Mouse (Mus musculus): Measurements from ENCODE around the gene Rnase13. TPM values are rescaled to one million over a fixed set of nuclear protein-coding genes. Genes with fewer than 3 reads are reported as not detected.

The Rnase13 gene
- polyA plus RNA-seq, 1 experiment from 2014 or later: not detected

Other genes with a start within 250 kb of the Rnase13 start
- not detected in 2 replicates for gene Gm17079, start 227.3 kb downstream of the Rnase13 start, polyA plus RNA-seq (2014; fragmentation: Nextera tagmentation; extraction: Ambion mirVana)
- not detected in 2 replicates for gene Gm5800, start 205.6 kb downstream of the Rnase13 start, polyA plus RNA-seq (2014; fragmentation: Nextera tagmentation; extraction: Ambion mirVana)
- not detected in 2 replicates for gene Ang4, start 149.2 kb downstream of the Rnase13 start, polyA plus RNA-seq (2014; fragmentation: Nextera tagmentation; extraction: Ambion mirVana)
- gene AY358078, start 122.7 kb downstream of the Rnase13 start, polyA plus RNA-seq (2014; fragmentation: Nextera tagmentation; extraction: Ambion mirVana): not detected in 2 replicates
- gene Ear6, start 69.1 kb downstream of the Rnase13 start, polyA plus RNA-seq (2014; fragmentation: Nextera tagmentation; extraction: Ambion mirVana): not detected in 2 replicates
- 76.0 and 87.5 TPM in 2 replicates for gene Mettl17, start 37.9 kb downstream of the Rnase13 start, polyA plus RNA-seq (2014; fragmentation: Nextera tagmentation; extraction: Ambion mirVana)
- gene Slc39a2, start 29.9 kb downstream of the Rnase13 start, polyA plus RNA-seq (2014; fragmentation: Nextera tagmentation; extraction: Ambion mirVana): 0.95 and 1.5 TPM in 2 replicates
- gene Ndrg2, start 8.6 kb downstream of the Rnase13 start, polyA plus RNA-seq (2014; fragmentation: Nextera tagmentation; extraction: Ambion mirVana): 165 and 190 TPM in 2 replicates
- gene Tppp2, start 4.3 kb downstream of the Rnase13 start, polyA plus RNA-seq (2014; fragmentation: Nextera tagmentation; extraction: Ambion mirVana): not detected in 2 replicates
- gene Arhgef40, start 61.9 kb upstream of the Rnase13 start, polyA plus RNA-seq (2014; fragmentation: Nextera tagmentation; extraction: Ambion mirVana): 67.2 and 68.8 TPM in 2 replicates
- 0.29 and 0.37 TPM in 2 replicates for gene Tmem253, start 92.9 kb upstream of the Rnase13 start, polyA plus RNA-seq (2014; fragmentation: Nextera tagmentation; extraction: Ambion mirVana)
- 26.4 and 28.7 TPM in 2 replicates for gene Zfp219, start 98.0 kb upstream of the Rnase13 start, polyA plus RNA-seq (2014; fragmentation: Nextera tagmentation; extraction: Ambion mirVana)
- gene Olfr221, start 119.7 kb upstream of the Rnase13 start, polyA plus RNA-seq (2014; fragmentation: Nextera tagmentation; extraction: Ambion mirVana): not detected in 2 replicates
- 447 and 451 TPM in 2 replicates for gene Hnrnpc, start 181.3 kb upstream of the Rnase13 start, polyA plus RNA-seq (2014; fragmentation: Nextera tagmentation; extraction: Ambion mirVana)
- gene Rpgrip1, start 187.9 kb upstream of the Rnase13 start, polyA plus RNA-seq (2014; fragmentation: Nextera tagmentation; extraction: Ambion mirVana): 31.1 and 41.6 TPM in 2 replicates

Data from hindbrain, embryonic 14.5 days (tissue).